Mouse (Mus musculus) heart, postnatal 36 days (tissue): ENCODE results near the gene Hmgb1. TPM values are rescaled to one million over a fixed set of nuclear protein-coding genes. Genes with fewer than 3 reads are reported as not detected.

Experiments used
- DNase-seq, 2 experiments: peaks; one replicate each; pipeline ENCODE4 v3.0.0; 2021 to 2022
- intact Hi-C: fragments of 180-260 bp; cut with DNase I; formaldehyde crosslinking; loops from one replicate; pipeline ENCODE4 v1.15.1; 2025
- total RNA-seq, 2 experiments: library from RNA; stranded (reverse); gene quantifications; 2 replicates each; pipeline ENCODE4 v1.2.3; 2021

Gene Hmgb1
- total RNA-seq, 2 experiments from 2014 or later = 91.5 to 111 TPM

- no peak for DNase-seq
- intact Hi-C loops = no loop called here
Observed at GRCm38 (mm10) chr5:149113439-149113838, 70.8 kb downstream of the Hmgb1 start.

DNA sequence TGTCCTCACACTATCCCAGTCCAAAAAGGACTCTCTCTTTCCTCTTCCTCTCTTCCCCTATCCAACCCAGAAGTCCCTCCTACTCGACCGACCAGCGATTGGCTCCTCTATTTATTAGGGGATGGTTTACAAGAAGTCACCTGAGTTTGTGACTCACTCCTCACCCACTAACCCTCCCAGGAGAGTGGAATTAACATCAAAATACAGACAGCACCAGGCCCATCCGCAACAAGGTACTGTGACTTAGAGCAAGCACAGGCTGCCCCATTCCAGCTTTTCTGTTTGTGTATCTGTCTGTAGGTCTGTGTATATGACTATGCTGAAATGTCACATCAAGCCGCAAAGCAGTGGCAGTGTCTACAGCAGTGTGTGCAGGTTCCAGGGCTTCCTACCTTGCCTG lies 71.7 kb downstream of the Hmgb1 start:
- intact Hi-C loops = no loop called here
- DNase-seq = no peak

DNA sequence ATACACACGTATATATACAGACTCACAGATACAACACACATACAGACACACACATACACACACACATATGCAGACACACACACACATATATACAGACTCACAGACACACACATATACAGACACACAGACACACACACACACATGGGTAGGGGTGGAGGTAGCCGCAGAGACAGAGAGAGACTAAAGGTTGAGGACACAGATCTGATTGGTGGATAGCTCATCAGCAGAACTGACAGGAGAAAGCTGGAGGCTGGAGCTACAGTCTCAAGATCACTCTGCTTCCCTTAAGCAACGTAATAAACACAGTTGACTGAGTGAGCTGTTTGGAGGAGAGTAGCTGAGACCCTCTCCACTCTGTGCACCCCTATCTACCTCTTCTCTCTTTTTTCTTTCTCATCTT lies 75.1 kb downstream of the Hmgb1 start:
- intact Hi-C loops = no loop called here
- no peak for DNase-seq

DNA sequence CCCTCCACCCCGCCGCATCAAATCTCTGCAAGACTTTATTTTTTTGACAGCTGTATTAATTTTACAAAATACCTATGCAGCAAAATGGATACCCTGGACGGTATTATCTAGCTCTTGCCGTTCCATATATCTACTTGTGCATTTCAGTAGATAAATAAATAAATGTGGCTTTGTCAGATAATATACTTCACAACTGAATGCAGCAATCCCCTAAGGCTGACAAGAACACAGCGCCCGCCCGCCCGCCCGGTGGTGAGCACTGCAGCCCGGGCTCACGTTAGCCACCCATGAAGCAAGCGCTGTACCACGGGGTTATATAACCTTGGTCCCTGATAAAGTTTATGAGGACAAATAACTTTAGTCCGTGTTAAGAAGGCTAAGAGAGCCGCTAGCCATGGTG lies 76.1 kb downstream of the Hmgb1 start:
- intact Hi-C loops = no loop called here
- DNase-seq = no peak

- no peak for DNase-seq
- intact Hi-C loops = no loop called here
Observed at GRCm38 (mm10) chr5:149107566-149107965, 76.7 kb downstream of the Hmgb1 start.

- DNase-seq = no peak
- intact Hi-C loops = no loop called here
Observed at GRCm38 (mm10) chr5:149104096-149104725, 80.1 kb downstream of the Hmgb1 start.

DNA sequence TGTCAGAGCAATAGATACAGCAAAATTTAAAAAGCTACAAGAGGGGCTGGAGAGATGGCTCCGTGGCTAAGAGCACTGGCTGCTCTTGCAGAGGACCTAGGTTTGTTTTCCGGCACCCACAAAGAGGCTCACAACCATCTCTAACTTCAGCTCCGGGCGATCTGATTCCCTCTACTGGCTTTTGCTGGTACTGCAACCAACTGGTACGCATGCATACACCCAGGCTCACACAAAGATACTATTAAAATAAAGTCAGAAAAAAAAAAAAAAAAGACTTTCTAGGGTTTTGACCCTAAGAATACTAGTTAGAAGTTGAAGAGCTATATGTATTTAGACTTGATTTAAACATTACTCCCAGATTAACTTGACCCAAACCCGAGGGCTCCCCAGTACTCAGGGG lies 82.4 kb downstream of the Hmgb1 start:
- intact Hi-C loops = no loop called here
- no peak for DNase-seq

GRCm38 (mm10) chr5:149100091-149100490 lies 84.2 kb downstream of the Hmgb1 start:
- intact Hi-C loops = no loop called here

DNA sequence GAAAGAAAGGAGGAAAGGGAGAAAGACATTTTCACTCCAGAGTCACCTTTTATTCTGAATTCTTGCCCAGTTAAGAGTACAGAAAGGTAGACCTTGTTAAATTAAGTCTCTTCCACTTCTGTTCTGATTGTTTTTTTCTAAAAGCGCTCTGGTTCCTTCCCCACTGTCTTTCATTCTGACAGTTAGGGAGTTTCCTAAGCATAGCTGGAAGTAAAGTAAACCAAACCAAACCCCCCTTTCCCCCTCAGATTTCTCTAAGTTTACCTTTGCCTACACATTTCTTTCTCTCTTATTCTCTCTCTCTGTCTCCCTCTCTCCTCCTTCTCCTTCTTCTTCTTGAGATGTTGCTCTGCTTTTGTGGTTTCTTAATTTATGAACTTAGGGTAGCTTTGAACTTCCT lies 85.3 kb downstream of the Hmgb1 start:
- no peak for DNase-seq
- intact Hi-C loops = no loop called here

More at GRCm38 (mm10) chr5:149100091-149100490, 84.2 kb downstream of the Hmgb1 start:
- no peak for DNase-seq

DNA sequence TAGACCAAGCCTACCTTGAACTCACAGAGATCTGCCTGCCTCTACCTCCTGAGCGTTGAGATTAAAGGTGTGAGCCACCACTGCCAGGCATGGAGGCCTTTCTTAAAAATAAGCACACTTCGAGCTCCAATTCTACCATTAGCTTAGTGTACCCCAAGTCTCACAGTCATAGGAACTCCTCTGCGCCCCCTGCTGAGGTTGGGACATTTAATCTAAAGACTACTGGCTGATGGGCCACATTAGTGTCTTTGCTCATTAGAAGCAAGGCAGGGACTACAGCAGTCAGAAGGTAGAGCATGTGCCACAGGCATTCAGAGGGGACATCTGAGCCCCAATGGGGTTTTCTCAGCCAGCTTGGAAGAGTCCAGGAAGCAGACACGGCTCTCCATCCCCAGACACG lies 86.4 kb downstream of the Hmgb1 start:
- intact Hi-C loops = no loop called here
- no peak for DNase-seq

DNA sequence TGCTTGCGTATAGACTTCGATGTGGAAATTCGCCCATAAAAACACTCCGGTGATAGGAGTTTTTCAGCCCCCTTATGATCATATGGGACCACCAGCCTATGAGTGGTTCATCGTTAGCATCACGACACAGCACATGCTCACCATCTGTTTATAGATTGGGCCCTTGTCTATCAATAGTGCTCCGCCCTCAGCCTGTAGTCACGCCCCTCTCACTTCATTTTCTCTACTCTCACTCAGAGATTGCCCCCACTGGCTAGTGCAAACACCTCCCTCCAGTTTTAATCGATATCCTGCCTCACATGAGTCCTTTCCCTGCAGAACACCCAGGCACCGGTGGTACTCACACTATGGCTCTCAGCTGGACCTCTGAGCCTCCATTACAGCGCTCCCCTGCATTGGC lies 88.0 kb downstream of the Hmgb1 start:
- intact Hi-C loops = no loop called here
- DNase-seq = no peak

GRCm38 (mm10) chr5:149092926-149093325 lies 91.4 kb downstream of the Hmgb1 start:
- intact Hi-C loops = no loop called here
- no peak for DNase-seq

GRCm38 (mm10) chr5:149092526-149092925 lies 91.8 kb downstream of the Hmgb1 start:
- intact Hi-C loops = no loop called here
- DNase-seq = no peak

DNA sequence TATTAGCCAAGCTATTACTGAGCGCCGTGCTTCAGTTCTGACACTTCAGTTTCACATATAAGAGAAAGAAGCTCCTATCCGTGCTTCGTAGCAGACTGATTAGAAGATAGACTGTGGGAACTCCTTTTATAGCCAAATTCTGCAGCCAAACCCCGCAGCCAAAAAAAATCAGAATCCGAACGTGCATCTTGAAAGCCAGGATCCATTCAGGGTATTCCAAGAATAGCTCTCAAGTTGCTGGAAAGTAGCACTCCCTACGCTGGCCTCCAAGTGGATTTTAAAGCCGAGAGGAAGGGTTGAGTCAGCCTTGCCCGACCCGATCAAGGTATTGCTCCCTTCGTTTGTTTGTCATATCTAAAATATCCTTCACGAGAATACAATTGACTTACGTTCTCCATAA lies 93.0 kb downstream of the Hmgb1 start:
- intact Hi-C loops = no loop called here
- no peak for DNase-seq

- no peak for DNase-seq
- intact Hi-C loops = no loop called here
Observed at GRCm38 (mm10) chr5:149089860-149090259, 94.4 kb downstream of the Hmgb1 start.

DNA sequence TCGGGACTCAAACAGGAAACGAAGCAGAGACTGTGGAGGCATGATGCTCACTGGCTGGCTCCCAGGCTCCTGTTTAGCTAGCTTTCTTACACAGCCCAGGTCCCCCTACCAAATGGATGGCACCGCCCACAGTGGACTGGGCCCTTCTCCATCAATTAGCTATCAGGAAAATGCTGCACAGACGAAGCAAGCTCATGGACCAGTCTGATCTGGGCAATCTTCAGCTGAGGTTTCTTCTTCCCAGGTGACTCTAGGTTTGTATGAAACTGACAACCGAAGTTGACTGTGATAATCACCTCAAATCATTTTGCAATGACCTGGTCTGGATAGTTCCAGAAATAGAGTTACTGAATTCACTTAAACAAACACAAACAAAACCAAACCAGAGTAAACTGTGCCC lies 94.8 kb downstream of the Hmgb1 start:
- DNase-seq = no peak
- intact Hi-C loops = no loop called here

DNA sequence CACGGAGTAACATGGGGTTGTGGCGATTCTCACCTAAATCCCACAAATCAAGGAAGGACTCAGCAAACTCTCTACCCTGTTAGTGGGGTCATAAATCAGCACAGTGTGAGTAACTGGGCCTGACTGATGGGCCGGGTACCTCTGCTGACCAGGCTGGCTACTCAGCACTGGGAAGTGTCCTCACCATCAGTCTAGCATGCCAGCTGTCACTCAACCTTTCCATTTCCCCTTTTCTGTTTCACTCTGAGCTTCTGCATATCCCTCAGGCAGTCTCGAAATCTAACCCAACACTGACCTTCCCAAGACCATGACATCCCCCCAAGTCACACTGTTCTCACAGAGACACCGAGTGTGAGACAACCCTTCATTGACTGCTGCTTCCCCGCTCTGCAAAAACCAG lies 95.4 kb downstream of the Hmgb1 start:
- no peak for DNase-seq
- intact Hi-C loops = no loop called here

GRCm38 (mm10) chr5:149088149-149088548 lies 96.1 kb downstream of the Hmgb1 start:
- intact Hi-C loops = no loop called here
- no peak for DNase-seq

DNA sequence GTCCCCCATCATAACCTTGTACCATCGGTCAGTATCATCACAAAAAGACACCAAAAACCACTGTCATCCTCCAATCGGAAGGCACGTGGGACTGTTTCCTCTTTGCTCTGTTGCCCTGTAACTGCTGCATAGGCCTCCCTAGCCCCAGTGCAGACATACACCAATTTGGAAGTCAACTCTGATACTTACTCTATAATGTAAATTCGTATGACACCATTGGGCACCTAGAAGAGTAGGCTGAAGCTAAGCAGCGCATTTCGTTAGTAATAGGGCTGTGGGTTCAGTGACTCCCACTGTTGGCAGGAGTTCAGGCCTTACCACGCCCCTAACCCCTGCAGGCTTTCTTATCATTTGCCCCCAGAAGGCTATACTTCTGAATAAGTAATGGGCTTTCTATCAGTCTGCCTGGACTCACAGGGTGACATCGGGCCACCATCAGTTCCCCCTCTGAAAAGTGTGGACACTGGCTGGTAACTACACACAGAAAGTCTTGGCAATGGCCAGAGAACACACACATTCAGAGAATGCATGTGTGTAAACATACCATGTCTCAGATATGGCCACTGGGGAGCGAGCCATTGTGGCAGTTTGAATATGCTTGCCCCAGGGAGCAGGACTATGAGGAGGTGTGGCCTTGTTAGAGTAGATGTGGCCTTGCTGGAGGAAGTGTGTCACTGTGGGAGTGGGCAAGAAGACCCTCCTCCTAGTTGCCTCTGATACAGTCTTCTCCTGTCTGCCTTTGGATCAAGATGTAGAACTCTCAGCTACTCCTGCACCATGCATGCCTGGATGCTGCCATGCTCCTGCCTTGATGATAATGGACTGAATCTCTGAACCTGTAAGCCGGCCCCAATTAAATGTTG lies 97.7 kb downstream of the Hmgb1 start:
- no peak for DNase-seq
- intact Hi-C loops = no loop called here

DNA sequence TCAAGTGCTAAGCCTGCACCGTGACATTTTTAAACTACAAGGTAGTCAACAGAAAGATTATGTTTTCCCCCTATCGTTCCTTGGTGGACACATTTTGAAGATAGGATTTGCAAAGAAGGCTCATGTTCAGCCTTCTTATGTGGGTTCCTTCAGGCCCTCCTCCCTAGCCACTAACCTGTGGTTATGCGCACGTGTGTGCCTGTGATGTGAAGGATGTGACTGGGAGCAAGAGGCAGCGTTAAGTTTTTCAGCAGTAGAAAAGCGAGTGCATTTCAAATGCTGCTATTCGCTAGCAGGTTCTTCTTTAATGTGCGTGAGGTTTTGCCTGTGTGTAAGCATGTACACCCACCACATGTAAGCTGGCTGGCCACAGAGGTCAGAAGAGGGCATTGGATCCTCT lies 103.8 kb downstream of the Hmgb1 start:
- intact Hi-C loops = no loop called here
- DNase-seq = no peak

DNA sequence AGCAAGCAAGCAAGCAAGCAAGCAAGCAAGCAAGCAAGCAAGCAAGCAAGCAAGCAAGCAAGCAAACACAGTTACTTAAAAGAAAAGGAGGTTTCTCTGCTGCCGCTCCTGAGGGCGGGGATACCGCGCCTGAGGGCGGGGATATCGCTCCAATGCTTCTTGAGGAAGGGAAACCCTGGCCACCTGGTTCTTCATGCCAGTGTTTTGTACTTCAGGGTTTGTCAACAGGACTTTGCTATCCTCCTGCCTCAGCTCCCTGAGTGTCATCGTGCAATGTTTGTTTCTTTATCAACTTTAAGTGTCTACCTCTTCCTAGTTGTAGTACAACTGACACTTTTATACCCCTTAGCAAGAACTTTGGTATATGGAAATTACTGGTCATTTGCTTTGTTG lies 104.5 kb downstream of the Hmgb1 start:
- DNase-seq = no peak
- intact Hi-C loops = no loop called here

- intact Hi-C loops = no loop called here
- DNase-seq = no peak
Observed at GRCm38 (mm10) chr5:149079018-149079757, 105.1 kb downstream of the Hmgb1 start.
